Mouse (Mus musculus): ENCODE measurements around the gene Junb. TPM values are rescaled to one million over a fixed set of nuclear protein-coding genes. Genes with fewer than 3 reads are reported as not detected.

The Junb gene
- polyA plus RNA-seq, 1 experiment = 81.7 TPM

DNA sequence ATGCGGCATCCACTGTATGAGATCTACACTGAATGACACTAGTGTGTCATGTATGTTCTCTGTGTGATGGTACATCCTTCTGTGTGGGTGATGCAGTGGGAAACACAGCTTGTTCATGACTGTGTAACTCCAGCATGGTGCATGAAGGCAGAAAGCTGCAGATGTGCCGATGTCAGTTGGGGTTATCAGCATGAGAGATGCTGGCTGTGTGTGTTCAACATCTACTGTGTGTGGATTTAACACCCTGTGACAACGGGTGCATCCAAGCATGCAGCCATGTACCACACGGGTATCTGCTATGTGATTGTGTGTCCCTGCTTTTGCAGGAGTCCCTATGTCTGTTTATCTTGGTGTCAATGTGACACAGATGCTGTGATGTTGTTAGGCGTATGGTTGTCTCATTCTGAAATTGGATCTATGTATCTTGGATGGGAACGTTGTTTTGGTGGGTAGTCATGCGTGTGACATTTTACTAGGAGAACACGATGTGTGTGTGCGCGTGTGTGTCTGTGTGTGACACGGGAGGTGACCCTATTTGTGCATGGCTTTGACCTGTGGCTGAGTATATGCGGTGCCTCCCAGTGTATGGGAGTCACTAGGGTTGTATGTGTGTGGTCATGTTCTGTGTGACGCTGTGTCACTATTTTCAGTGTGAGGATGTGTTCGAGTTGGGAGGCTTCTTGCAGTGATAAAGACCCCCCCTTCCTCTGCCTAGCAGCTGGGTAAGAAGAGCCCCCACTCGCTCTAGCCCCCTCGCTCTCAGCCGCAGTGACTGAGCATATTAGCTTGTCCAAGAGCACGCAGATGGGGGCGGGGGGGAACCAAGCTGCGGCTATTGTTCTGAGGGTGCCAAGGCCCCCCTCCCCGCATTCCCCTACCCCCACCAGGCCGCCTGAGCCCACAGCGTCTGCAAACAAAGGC is 42.2 kb downstream of the Junb start:
- peak overlapping the region; percentile 63 for H3K4me3 ChIP-seq (ENCODE audit: insufficient read depth, low read length)
- TF ChIP-seq POLR2A (IDR thresholded peaks at IDR 0.05; ENCODE audit: extremely low read depth, insufficient read depth, low read length) (no peak), CTCF (IDR thresholded peaks at IDR 0.05; ENCODE audit: extremely low read depth, insufficient read depth, low read length) (no peak)
- H3K27ac ChIP-seq (ENCODE audit: insufficient read depth, low read length) = peak overlapping the region; percentile 97; the same call in 1 of the 2 replicates

GRCm38 (mm10) chr8:84935489-84935888 is 43.0 kb downstream of the Junb start:
- Histone ChIP-seq H3K4me3 (ENCODE audit: insufficient read depth, low read length) (peak overlapping the region; percentile 63), H3K27ac (ENCODE audit: insufficient read depth, low read length) (no peak overlapping the region), H3K4me1 (ENCODE audit: control insufficient read depth, insufficient read depth, low read length) (peaks cover 11% of the 10 kb centered on the region)
- TF ChIP-seq CTCF (IDR thresholded peaks at IDR 0.05; ENCODE audit: extremely low read depth, insufficient read depth, low read length) = no peak
- no peak for TF ChIP-seq POLR2A (IDR thresholded peaks at IDR 0.05; ENCODE audit: extremely low read depth, insufficient read depth, low read length)

More for the DNA sequence above, 42.2 kb downstream of the Junb start:
- H3K4me1 ChIP-seq (ENCODE audit: control insufficient read depth, insufficient read depth, low read length) = peaks cover 11% of the 10 kb centered on the region

DNA sequence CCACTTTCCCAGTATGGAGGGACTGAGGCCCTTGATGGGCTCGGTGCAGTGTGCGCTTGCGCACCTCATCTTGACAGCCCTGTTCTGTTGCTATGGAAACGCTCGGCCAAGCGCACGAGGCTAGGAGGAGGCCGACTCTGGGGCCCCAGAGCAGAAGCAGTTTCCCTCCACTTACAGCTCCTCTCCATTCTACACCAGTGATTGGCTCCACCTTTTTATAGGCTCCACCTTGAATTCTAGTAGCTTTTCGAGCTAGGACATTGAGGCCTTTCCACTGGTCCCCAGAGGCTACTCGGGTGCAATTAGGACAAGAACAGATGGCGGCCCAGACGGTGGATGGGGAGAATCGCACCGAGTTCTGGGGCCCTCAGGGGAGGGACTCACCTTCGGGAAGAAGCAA is 43.7 kb downstream of the Junb start:
- peaks cover 11% of the 10 kb centered on the region for H3K4me1 ChIP-seq (ENCODE audit: control insufficient read depth, insufficient read depth, low read length)
- H3K27ac ChIP-seq (ENCODE audit: insufficient read depth, low read length) = no peak overlapping the region
- peak overlapping the region; percentile 63 for H3K4me3 ChIP-seq (ENCODE audit: insufficient read depth, low read length)
- no peak for TF ChIP-seq CTCF (IDR thresholded peaks at IDR 0.05; ENCODE audit: extremely low read depth, insufficient read depth, low read length)
- 0 out of 2 replicates have a peak, but pooled peaks have one; percentile 12 for TF ChIP-seq POLR2A (IDR thresholded peaks at IDR 0.05; ENCODE audit: extremely low read depth, insufficient read depth, low read length)

DNA sequence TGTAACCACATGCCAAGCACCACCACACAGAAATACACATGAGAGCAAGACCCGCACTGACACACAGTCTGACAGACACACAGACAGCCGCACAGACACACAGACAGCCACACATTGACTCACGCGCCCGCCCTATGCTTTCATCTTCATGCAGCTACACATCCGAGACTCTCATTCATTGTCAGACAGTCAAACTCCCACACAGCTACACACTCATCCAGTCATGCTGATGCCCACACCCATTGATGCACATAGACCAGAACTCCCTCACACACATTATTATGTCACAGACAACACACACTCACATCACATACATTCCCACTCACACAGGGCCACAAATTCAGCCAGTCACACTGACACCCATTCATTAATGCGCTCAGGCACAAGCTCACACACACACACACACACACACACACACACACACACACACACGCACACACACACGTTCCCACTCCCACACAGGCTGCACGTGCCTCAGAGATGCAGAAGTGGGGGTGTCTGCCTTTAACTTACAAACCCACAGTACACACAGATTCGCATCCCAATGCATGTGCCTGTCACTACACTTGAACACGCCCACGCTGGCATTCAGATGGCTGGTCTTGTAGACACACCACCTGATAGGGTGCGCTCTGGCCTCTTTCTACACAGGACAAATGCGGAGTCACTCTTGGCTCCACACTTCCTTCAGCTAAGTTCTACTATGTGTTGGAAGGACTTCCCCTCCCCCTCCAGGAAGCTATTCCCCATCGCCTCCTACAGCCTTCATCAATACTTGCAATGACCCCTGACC is 44.6 kb downstream of the Junb start:
- Histone ChIP-seq H3K4me3 (ENCODE audit: insufficient read depth, low read length) (peak overlapping the region; percentile 18), H3K4me1 (ENCODE audit: control insufficient read depth, insufficient read depth, low read length) (peaks cover 11% of the 10 kb centered on the region), H3K27ac (ENCODE audit: insufficient read depth, low read length) (no peak overlapping the region)
- TF ChIP-seq POLR2A (IDR thresholded peaks at IDR 0.05; ENCODE audit: extremely low read depth, insufficient read depth, low read length) (no peak), CTCF (IDR thresholded peaks at IDR 0.05; ENCODE audit: extremely low read depth, insufficient read depth, low read length) (no peak)

- no peak overlapping the region for H3K4me3 ChIP-seq (ENCODE audit: insufficient read depth, low read length)
- H3K27ac ChIP-seq (ENCODE audit: insufficient read depth, low read length) = no peak overlapping the region
- peaks cover 10% of the 10 kb centered on the region for H3K4me1 ChIP-seq (ENCODE audit: control insufficient read depth, insufficient read depth, low read length)
- TF ChIP-seq CTCF (IDR thresholded peaks at IDR 0.05; ENCODE audit: extremely low read depth, insufficient read depth, low read length) (no peak), POLR2A (IDR thresholded peaks at IDR 0.05; ENCODE audit: extremely low read depth, insufficient read depth, low read length) (no peak)
These were observed 47.9 kb downstream of the Junb start for GRCm38 (mm10) chr8:84930582-84930981.

DNA sequence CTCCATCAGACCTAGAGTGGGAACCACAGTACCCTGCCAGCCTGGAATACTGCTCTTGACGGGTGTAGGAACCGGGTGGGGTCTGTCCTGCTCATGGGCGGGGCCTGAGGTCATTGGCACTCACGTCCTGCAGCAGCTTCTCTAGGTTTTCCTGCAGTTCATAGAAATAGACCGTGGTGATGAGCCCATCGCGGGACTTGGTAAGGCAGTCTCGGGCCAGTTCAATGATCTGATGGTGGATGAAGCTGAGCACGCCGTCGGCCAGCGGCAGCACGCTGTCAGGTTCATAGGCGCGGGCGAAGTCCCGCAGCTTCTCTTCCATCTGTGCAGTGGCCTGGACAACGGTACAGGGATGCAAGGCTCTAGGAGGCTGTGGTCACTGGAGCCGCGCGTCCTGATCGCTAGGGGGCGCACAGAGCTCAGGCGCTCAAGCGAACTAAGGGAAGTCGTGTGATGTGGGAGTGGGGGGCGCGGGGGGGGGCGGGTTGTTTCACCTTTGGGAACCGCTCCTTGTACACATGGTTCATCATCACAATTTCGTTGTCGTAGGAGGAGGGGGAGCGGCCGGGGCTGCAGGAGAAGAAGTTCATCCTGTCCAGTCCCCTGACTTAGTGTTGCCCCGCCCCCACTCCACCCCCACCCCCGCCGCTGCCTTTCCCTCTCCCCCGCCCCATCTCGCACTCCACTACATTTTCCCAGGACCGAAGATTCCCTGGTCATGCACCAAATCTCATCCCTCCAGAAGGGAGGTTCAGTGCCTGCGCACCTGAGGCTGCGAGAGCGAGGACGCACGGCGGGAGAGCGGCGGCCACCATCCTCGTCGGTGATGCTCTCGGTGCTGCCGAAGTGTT is 49.8 kb downstream of the Junb start:
- Histone ChIP-seq H3K4me3 (ENCODE audit: insufficient read depth, low read length) (peak overlapping the region; percentile 10; the same call in 1 of the 2 replicates), H3K27ac (ENCODE audit: insufficient read depth, low read length) (no peak overlapping the region), H3K4me1 (ENCODE audit: control insufficient read depth, insufficient read depth, low read length) (peaks cover 2% of the 10 kb centered on the region; the same call in 1 of the 2 replicates)
- TF ChIP-seq CTCF (IDR thresholded peaks at IDR 0.05; ENCODE audit: extremely low read depth, insufficient read depth, low read length) (peak; percentile 70), POLR2A (IDR thresholded peaks at IDR 0.05; ENCODE audit: extremely low read depth, insufficient read depth, low read length) (no peak)

GRCm38 (mm10) chr8:84927513-84927912 is 51.0 kb downstream of the Junb start:
- no peaks in the 10 kb centered on the region for H3K4me1 ChIP-seq (ENCODE audit: control insufficient read depth, insufficient read depth, low read length)
- no peak overlapping the region for H3K4me3 ChIP-seq (ENCODE audit: insufficient read depth, low read length)
- no peak for TF ChIP-seq CTCF (IDR thresholded peaks at IDR 0.05; ENCODE audit: extremely low read depth, insufficient read depth, low read length)
- TF ChIP-seq POLR2A (IDR thresholded peaks at IDR 0.05; ENCODE audit: extremely low read depth, insufficient read depth, low read length) = no peak

DNA sequence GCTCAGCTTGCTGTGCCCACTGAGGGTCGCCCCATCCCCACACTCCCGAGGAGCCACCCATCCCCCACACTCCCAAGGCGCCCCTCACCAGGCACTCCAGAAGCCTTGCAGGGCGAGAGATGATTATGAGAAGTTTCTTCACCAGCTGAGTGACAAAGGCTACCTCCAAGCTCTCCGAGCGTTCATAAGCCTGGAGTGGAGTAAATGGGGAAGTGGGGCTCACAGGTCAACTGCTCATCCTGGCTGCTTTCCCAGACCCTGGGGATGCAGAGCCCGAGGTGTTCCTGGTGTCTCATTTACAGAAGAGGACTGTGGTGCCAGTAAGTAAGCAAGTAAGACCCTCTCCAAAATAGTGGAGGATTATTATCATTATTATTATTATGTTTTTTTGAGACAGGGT is 53.0 kb downstream of the Junb start:
- H3K27ac ChIP-seq (ENCODE audit: insufficient read depth, low read length) = no peak overlapping the region
- TF ChIP-seq CTCF (IDR thresholded peaks at IDR 0.05; ENCODE audit: extremely low read depth, insufficient read depth, low read length) (no peak), POLR2A (IDR thresholded peaks at IDR 0.05; ENCODE audit: extremely low read depth, insufficient read depth, low read length) (no peak)
- no peaks in the 10 kb centered on the region for H3K4me1 ChIP-seq (ENCODE audit: control insufficient read depth, insufficient read depth, low read length)
- H3K4me3 ChIP-seq (ENCODE audit: insufficient read depth, low read length) = no peak overlapping the region

More at GRCm38 (mm10) chr8:84927513-84927912, 51.0 kb downstream of the Junb start:
- no peak overlapping the region for H3K27ac ChIP-seq (ENCODE audit: insufficient read depth, low read length)

Other genes starting within 250 kb of the Junb start
- gene Nfix, start 178.4 kb downstream of the Junb start, polyA plus RNA-seq (2012; rRNA removed) = 82.8 and 89.1 TPM in 2 replicates
- 14.9 and 16.0 TPM in 2 replicates for gene Dand5, start 155.9 kb downstream of the Junb start, polyA plus RNA-seq (2012; rRNA removed)
- gene Gadd45gip1, start 147.2 kb downstream of the Junb start, polyA plus RNA-seq (2012; rRNA removed) = 26.0 and 31.2 TPM in 2 replicates
- 84.7 and 85.9 TPM in 2 replicates for gene Rad23a, start 138.1 kb downstream of the Junb start, polyA plus RNA-seq (2012; rRNA removed)
- 437 and 467 TPM in 2 replicates for gene Calr, start 131.8 kb downstream of the Junb start, polyA plus RNA-seq (2012; rRNA removed)
- 58.7 and 60.4 TPM in 2 replicates for gene Farsa, start 121.7 kb downstream of the Junb start, polyA plus RNA-seq (2012; rRNA removed)
- gene Syce2, start 106.6 kb downstream of the Junb start, polyA plus RNA-seq (2012; rRNA removed) = 3.7 and 4.2 TPM in 2 replicates
- gene Gcdh, start 84.8 kb downstream of the Junb start, polyA plus RNA-seq (2012; rRNA removed) = 81.5 and 91.9 TPM in 2 replicates
- gene Klf1, start 76.8 kb downstream of the Junb start, polyA plus RNA-seq (2012; rRNA removed) = 0.23 and 0.35 TPM in 2 replicates
- gene Dnase2a, start 70.2 kb downstream of the Junb start, polyA plus RNA-seq (2012; rRNA removed) = 6.1 and 6.7 TPM in 2 replicates
- gene Mast1, start 41.4 kb downstream of the Junb start, polyA plus RNA-seq (2012; rRNA removed) = 76.0 and 79.7 TPM in 2 replicates
- gene Rtbdn, start 31.7 kb downstream of the Junb start, polyA plus RNA-seq (2012; rRNA removed) = 6.0 and 6.1 TPM in 2 replicates
- gene Gm49661, start 9.3 kb downstream of the Junb start, polyA plus RNA-seq (2012; rRNA removed) = not detected in 2 replicates
- gene Prdx2, start 9.1 kb downstream of the Junb start, polyA plus RNA-seq (2012; rRNA removed) = 287 TPM in 2 replicates
- 37.3 and 37.7 TPM in 2 replicates for gene Rnaseh2a, start 9.0 kb downstream of the Junb start, polyA plus RNA-seq (2012; rRNA removed)
- 15.6 and 19.2 TPM in 2 replicates for gene Hook2, start 11.9 kb upstream of the Junb start, polyA plus RNA-seq (2012; rRNA removed)
- gene Best2, start 35.8 kb upstream of the Junb start, polyA plus RNA-seq (2012; rRNA removed) = not detected in 2 replicates
- gene Asna1, start 46.6 kb upstream of the Junb start, polyA plus RNA-seq (2012; rRNA removed) = 267 and 268 TPM in 2 replicates
- gene Trir, start 48.1 kb upstream of the Junb start, polyA plus RNA-seq (2012; rRNA removed) = 118 and 119 TPM in 2 replicates
- gene Tnpo2, start 58.2 kb upstream of the Junb start, polyA plus RNA-seq (2012; rRNA removed) = 110 and 112 TPM in 2 replicates
- 45.1 and 45.8 TPM in 2 replicates for gene Fbxw9, start 81.3 kb upstream of the Junb start, polyA plus RNA-seq (2012; rRNA removed)
- gene Gm5741, start 89.3 kb upstream of the Junb start, polyA plus RNA-seq (2012; rRNA removed) = not detected in 2 replicates
- 70.6 and 74.6 TPM in 2 replicates for gene Dhps, start 93.0 kb upstream of the Junb start, polyA plus RNA-seq (2012; rRNA removed)
- gene Wdr83os, start 102.0 kb upstream of the Junb start, polyA plus RNA-seq (2012; rRNA removed) = 120 and 139 TPM in 2 replicates
- gene Wdr83, start 102.6 kb upstream of the Junb start, polyA plus RNA-seq (2012; rRNA removed) = 54.7 and 56.4 TPM in 2 replicates
- 49.2 and 50.1 TPM in 2 replicates for gene Man2b1, start 104.6 kb upstream of the Junb start, polyA plus RNA-seq (2012; rRNA removed)
- 3.7 and 4.2 TPM in 2 replicates for gene Zfp791, start 144.4 kb upstream of the Junb start, polyA plus RNA-seq (2012; rRNA removed)
- not detected in 2 replicates for gene Cks1brt, start 173.2 kb upstream of the Junb start, polyA plus RNA-seq (2012; rRNA removed)
- gene Olfr371, start 247.3 kb upstream of the Junb start, polyA plus RNA-seq (2012; rRNA removed) = not detected in 2 replicates

All from cortical plate, adult 2 months (tissue).